Mouse (Mus musculus): Measurements from ENCODE around the gene Tmem260. TPM values are rescaled to one million over a fixed set of nuclear protein-coding genes. Genes with fewer than 3 reads are reported as not detected.
"Not testable (repeated sequence)": the region's sequence is repeated elsewhere in the genome, so short reads cannot be mapped to it uniquely, and the experiment has no call there.

Gene Tmem260
- 10 to 100 TPM; 21.9 to 25.9 TPM for total RNA-seq (2021)
- long read RNA-seq, full-length matches to known transcripts: 9 of 14 reads
- long read RNA-seq, partial matches to known transcripts: 1 of 14 reads
- long read RNA-seq, other reads (novel, unspliced or antisense): 4 of 14 reads

DNA sequence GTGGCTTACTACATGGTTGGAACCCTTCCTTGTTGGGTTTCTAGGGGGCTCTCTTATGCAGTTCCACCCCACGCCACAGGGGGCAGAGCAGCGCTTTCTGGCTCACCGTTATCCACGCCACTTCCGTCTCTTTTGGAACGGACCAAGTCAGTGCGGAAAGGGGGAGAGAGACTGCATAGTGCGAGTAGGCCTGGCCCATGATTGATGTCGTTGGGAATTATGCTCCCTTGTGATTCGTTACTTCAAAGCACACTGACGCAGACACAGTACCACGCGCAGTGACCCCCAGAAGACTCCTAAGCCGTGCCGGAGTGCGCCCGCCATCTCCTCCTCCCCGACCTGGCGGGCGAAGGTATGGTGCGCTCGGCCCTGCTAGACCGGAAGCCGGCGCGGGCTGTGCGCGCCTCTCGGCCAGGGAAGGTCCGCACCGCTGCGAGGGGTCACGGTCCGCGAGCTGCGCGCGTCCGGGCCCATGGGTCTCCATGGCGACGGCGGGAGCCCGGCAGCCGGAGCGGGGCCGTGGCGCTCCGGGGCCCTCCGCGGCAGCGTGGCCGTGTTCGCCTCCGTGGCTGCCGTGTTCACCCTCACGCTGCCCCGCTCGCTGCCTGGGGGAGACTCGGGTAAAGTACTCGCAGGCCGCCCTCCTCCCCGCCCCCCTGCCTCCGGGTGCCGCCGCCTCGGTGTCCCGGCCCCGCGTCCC is at the start of gene Tmem260:
Gene Tmem260 (plus strand): TSS at position 141 of the 700 bp plus-strand sequence.
- peak; percentile 86 to 96 for DNase-seq (ENCODE audit: low spot score in 2 of 2)

DNA sequence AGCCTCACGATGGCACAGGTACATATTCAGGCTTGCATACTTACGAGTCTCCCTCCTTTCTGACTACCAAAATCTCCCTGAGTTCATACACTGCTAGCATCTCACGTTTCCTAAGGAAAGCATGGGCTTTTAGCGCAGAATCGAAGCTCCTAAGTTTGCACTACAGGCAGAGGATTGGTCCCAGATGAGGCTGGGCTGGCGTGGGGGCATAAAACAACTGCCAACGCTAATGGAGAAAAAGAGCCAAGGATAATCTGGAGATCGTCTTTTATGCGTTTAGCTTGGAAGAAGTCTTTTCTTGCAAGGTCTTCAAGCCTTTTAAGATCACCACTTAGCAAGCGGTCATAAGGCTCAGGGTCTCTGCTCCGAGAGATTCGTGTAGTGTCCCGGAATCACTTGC is 39.8 kb upstream of the Tmem260 start:
- no peak for DNase-seq (ENCODE audit: low spot score in 2 of 2)

DNA sequence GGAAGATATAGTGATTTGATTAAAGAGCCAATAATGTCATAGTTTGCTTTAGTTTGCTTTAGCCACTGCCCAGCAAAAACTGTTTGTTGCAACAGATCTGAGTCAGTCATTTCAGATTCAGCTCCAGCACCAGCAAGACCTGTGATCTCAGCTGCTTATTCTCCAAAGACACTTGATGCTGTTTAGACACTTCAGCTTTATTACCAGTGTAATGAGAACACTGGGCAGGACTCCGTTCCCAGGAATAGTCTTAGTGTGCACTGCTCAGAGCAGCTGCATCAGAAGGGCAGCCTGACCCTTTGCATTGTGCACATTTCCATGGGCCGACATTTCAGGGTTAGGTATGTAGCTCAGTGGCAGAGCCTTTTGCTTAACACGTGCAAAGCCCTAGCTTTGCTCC is 28.9 kb upstream of the Tmem260 start:
- DNase-seq (ENCODE audit: low spot score in 2 of 2): no peak

DNA sequence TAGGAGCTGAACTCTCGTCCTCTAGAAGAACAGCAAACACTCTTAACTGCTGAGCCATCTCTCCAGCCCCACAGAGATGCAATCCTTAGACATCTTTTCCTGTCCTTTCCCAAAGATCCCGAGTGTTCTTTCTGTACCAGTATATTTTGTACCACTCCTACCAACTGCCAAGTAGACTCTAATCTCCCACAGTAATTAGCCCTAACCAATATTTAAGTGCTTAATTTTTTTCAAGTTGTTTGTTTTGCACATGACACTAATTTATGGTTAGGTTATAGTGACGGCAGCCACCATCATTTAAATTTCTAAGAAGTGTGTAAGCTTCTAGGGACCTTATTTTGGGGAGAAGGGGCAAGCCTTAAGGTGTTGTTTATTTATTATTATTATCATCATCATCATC is 27.7 kb upstream of the Tmem260 start:
- DNase-seq (ENCODE audit: low spot score in 2 of 2): no peak

DNA sequence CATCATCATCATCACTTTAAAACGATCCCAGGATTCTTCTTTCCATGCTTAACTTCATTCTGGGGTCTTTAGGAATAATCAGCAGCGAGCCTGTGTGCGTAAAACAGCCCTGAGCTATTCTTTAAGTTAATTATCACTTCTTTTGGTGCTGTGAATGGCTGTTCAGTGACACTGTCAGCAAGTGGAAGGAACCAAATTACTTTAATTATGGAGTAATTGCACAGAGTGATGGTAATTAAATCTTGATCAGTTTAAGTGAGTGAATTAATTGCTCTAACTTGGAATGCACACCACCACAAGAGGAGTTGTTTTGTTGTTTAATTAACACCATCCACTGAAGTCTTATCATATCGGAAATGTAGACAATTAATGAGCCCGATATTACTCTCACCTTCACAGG is 27.3 kb upstream of the Tmem260 start:
- DNase-seq (ENCODE audit: low spot score in 2 of 2): no peak

- peak in 1 of 2 experiments; percentile 21 for DNase-seq (ENCODE audit: low spot score in 2 of 2)
These were observed 24.4 kb upstream of the Tmem260 start for GRCm38 (mm10) chr14:48421476-48421875.

GRCm38 (mm10) chr14:48421996-48422395 is 23.9 kb upstream of the Tmem260 start:
- DNase-seq (ENCODE audit: low spot score in 2 of 2): peak in 1 of 2 experiments; percentile 7

GRCm38 (mm10) chr14:48422436-48422835 is 23.5 kb upstream of the Tmem260 start:
- DNase-seq (ENCODE audit: low spot score in 2 of 2): no peak

- DNase-seq (ENCODE audit: low spot score in 2 of 2): peak in 1 of 2 experiments; percentile 40
These were observed 23.0 kb upstream of the Tmem260 start for GRCm38 (mm10) chr14:48422901-48423300.

DNA sequence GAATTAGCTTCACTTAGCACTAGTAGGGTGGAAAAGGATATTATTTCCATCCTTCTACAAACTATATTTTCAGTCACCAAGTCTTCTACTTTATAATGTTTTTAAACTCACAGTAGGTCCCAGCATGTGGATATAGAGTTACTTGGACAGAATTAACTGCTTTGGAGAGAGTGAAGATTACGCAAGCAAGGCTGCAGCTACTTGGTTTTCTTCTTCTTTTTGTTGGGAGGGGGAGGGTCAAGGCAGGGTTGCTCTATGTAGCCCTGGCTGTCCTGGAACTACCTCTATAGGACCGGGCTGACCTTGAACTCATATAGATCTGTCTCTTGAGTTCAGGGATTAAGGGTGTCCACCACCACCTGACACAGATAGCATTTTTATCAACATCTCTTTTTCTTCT is 13.9 kb upstream of the Tmem260 start:
- no peak for DNase-seq (ENCODE audit: low spot score in 2 of 2)

DNA sequence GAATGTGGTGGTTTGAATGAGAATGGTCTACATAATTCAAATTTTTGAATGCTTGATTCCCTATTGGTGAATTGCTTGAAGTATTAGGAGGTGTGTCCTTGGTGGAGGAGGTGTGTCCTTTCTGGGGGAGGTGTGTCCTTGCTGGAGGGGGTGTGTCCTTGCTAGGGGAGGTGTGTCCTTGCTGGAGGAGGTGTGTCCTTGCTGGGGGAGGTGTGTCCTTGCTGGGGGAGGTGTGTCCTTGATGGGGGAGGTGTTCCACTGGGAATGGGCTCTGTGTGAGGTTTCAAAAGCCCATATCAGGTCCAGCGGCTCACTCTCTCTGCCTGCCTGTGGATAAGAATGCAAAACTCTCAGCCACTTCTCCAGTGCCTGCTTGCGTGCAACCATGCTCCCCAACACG is 2.1 kb upstream of the Tmem260 start:
- no peak for DNase-seq (ENCODE audit: low spot score in 2 of 2)

DNA sequence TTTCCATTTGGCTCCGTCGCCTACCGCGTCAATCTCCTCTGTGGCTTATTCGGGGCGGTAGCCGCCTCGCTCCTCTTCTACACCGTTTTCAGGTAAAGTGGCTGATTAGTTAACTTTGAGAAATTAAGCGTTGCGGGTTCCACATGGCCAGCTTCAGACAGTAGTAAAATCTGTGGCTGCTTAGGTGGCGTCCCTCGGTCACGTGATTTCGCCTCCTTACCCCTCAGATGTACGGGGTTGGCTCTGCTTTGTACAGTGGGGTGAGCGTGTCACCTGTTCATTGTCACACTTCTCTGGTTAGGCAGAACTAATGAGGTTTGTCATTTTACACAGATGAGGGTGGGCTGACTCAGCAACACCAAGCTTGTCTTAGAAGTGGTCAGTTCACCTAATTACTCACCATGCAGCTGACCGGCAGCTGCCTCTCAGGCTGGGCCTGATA is 6.1 kb downstream of the Tmem260 start:
- no peak for DNase-seq (ENCODE audit: low spot score in 2 of 2)

DNA sequence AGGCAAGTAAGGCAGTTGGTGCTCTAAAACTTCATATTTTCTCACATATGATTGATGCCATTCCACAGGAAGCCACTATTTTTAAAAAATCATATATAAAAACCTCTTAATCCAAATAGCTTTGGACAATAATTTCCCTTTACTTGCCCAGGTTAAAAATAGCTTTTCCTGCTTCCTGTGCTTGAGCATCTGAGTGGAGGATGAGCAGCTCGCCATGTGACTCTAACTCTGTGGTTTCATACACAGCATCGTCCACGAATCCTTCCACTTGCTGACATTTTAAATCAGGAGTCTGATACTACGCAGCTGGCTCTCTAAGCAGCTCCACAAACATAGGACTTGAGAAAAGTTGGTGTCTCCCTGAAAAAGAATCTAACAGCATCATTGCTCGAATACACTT is 7.5 kb downstream of the Tmem260 start:
- DNase-seq (ENCODE audit: low spot score in 2 of 2): no peak

DNA sequence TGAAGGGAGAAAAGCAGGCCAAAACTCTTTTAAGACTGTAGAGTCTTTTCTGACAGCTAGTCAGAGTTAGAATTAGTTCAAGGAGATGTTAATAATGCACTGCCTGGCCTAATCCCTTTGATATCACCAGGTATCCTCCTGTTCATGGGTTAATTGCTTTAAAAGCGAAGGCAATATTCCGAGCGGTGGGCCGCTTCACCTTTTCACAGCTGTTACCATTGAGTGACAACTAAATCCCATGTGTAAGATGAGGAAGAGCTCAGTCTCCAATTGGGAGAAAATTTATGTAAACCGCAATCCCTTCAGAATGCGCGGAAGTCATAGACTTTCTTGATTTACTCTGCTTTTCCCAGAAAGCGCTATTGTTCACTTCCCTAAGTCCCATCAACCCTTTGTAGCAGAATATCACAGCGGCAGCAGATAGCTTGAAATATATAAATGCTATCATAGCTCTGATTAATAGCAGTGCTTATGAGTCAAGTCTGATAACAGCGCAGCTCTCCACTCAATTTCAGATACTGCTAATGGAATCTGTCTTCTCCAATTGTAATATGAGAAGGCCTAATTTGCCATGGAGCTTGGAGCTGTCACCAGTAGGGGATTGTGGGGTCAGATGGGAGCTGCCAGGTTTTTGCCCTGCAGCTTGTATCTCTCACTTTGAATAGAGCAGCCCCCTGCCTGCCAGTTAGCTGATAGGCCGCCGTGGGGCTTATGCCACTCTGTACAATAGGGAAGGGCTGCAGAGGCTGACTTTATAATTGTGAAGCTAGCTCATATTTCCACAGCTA is 10.6 kb downstream of the Tmem260 start:
- no peak for DNase-seq (ENCODE audit: low spot score in 2 of 2)

GRCm38 (mm10) chr14:48457288-48457938 is 11.5 kb downstream of the Tmem260 start:
- no peak for DNase-seq (ENCODE audit: low spot score in 2 of 2)

DNA sequence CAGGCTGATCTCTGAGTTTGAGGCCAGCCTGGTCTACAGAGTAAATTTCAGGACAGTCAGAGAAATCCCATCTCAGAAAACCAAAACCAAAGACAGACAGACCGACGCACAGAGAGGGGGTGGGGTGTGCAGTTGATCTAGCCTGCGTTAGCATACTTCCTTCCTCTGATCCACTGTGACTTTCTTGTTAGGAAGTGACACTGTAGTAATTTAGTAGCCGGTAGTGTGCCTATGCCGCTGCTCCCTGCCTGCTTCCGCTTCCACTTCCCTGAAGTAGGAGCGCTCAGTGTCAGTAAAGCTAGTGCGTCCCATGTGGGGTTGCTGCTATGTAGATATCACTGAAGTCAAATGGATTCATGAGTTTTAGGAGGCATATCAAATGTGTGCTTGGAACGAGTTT is 13.0 kb downstream of the Tmem260 start:
- no peak for DNase-seq (ENCODE audit: low spot score in 2 of 2)

DNA sequence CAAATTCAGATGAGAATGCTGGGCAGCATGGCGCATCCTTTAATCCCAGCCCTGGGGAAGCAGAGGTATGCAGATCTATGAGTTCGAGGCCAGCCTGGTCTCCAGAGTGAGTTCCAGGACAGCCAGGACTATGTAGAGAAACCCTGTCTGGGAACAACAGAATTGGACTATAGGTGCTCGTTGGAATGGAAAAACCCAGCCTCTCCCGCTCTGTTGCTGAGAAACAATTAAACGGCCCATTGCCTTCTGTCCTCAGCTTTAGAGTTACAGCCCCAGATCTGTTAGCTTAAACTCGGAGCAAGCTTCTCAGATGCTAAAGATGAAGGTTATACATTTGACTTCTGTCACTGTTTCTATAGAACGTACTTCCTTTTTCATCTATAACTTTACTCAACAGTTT is 22.4 kb downstream of the Tmem260 start:
- no peak for DNase-seq (ENCODE audit: low spot score in 2 of 2)

DNA sequence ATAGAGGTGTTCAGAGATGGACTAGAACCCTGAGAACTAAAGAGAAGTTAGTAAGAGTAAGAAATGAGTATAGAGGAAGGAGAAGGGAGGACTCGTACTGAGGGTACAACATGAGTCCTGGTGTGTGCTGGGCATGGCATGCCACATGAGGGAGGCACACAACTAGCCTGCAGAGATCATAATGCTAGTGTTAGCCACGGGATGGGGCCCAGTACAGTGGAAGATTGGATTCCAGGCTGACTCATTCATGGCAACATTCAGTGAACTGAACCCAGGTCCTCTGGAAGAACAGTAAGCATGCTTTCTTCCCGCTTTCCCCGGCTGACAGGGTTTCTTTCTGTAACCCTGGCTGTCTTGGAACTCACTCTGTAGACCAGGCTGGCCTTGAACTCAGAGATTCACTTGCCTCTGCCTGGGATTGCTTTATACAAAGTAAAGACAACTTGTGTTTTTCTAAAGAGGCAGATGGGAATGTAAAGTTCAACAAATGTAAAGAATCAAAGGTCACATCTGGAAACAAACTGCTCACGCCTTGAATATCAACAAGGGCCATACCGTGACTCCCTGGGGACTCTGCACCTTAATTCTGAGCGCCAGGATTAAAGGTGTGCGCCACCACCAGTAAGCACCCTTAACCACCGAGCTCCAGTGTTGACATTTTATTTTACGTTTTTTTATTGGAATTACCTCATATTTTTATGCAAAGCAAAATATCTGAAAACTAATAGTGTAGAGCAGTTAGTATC is 25.0 kb downstream of the Tmem260 start:
- no peak for DNase-seq (ENCODE audit: low spot score in 2 of 2)

DNA sequence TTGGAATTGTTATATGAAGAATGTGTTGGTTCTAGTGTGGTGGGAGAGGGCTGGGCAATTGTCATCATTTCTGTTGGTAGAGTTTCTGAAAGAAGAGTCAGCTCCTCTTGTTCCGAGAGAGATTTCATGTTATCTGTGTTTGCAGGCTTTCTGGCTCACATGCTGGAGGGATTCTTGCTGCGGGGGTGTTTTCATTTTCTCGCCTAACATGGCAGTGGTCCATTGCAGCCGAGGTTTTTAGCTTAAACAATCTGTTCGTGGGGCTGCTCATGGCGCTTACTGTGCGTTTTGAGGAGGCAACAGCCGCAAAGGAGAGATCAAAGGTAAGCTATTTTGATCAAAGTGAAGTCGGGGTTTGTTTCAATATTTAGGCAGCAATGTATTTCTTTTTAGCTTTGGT is 26.3 kb downstream of the Tmem260 start:
- DNase-seq (ENCODE audit: low spot score in 2 of 2): peak; percentile 80 to 89

DNA sequence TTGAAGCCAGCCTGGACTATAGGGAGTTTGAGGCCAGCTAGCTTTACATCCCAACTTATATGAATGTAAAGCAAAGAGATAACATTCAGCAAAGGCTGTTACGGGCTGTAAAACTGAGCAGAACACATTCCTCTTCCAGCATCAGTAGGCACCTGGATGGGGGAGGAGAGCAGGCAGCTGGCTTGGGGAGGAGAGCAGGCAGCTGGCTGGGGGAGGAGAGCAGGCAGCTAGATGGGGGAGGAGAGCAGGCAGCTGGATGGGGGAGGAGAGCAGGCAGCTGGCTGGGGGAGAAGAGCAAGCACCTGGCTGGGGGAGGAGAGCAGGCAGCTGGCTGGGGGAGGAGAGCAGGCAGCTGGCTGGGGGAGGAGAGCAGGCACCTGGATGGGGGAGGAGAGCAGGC is 29.4 kb downstream of the Tmem260 start:
- DNase-seq (ENCODE audit: low spot score in 2 of 2): no peak

- not testable (repeated sequence) for DNase-seq (ENCODE audit: low spot score in 2 of 2)
These were observed 29.9 kb downstream of the Tmem260 start for GRCm38 (mm10) chr14:48475834-48476233.

Measured in layer of hippocampus, adult 18-20 months (tissue).